Mouse (Mus musculus) limb, embryonic 15.5 days (tissue): ENCODE measurements at regions not wholly inside any gene's neighbourhood (a gene's known extent, or its start where the extent isn't known, plus 50 kb on each side); places are given as distances from the start of the nearest gene placed in this dataset.

Experiments used
- ATAC-seq: fragments of 200-750 bp; cut with Nextera tagmentation; 2 replicates; pipeline ENCODE4 v1.8.0; 2017; ENCODE audit warnings: low read depth, moderate TSS enrichment; ENCODE audit not compliant: insufficient number of reproducible peaks, low FRiP score, low TSS enrichment
- H3K27ac ChIP-seq: fragments of 300-500 bp; sonication (generic); 2 replicates; pipeline ENCODE4 v1.5.1; 2015; ENCODE audit warnings: moderate library complexity, mild to moderate bottlenecking, inconsistent platforms
- H3K27me3 ChIP-seq: fragments of 300-500 bp; sonication (generic); 2 replicates; pipeline ENCODE4 v1.6.1; 2015; ENCODE audit warnings: inconsistent platforms
- H3K36me3 ChIP-seq: fragments of 300-500 bp; sonication (generic); 2 replicates; pipeline ENCODE4 v1.6.1; 2015; ENCODE audit warnings: inconsistent platforms
- H3K4me1 ChIP-seq: fragments of 300-500 bp; sonication (generic); 2 replicates; pipeline ENCODE4 v1.6.1; 2015; ENCODE audit warnings: inconsistent platforms
- H3K4me2 ChIP-seq: fragments of 300-500 bp; sonication (generic); 2 replicates; pipeline ENCODE4 v1.6.1; 2015; ENCODE audit warnings: mild to moderate bottlenecking, inconsistent platforms
- H3K4me3 ChIP-seq: fragments of 300-500 bp; sonication (generic); 2 replicates; pipeline ENCODE4 v1.5.1; 2015; ENCODE audit warnings: mild to moderate bottlenecking, inconsistent platforms
- H3K9ac ChIP-seq: fragments of 300-500 bp; sonication (generic); 2 replicates; pipeline ENCODE4 v1.6.1; 2015; ENCODE audit warnings: inconsistent platforms
- H3K9me3 ChIP-seq: fragments of 300-500 bp; sonication (generic); 2 replicates; pipeline ENCODE4 v1.6.1; 2016; ENCODE audit warnings: inconsistent platforms
- WGBS: fragments of 180-500 bp; shearing (Covaris S2); methylation state at CpG from one replicate; pipeline ENCODE4 v1.1.7; 2015; 5-methylcytosine and 5-hydroxymethylcytosine counted together

- Histone ChIP-seq H3K36me3 (no peaks in the 10 kb centered on the region), H3K4me3 (no peak overlapping the region), H3K27me3 (no peaks in the 10 kb centered on the region), H3K4me2 (no peak overlapping the region), H3K9me3 (no peaks in the 10 kb centered on the region), H3K27ac (no peak overlapping the region), H3K9ac (no peak overlapping the region), H3K4me1 (no peaks in the 10 kb centered on the region)
- no peak for ATAC-seq
These were observed 112.2 kb downstream of the Ipo8 start for GRCm38 (mm10) chr6:148719062-148719461.

GRCm38 (mm10) chr6:148710406-148710805, 120.9 kb downstream of the Ipo8 start:
- Histone ChIP-seq H3K4me1 (no peaks in the 10 kb centered on the region), H3K27me3 (no peaks in the 10 kb centered on the region), H3K4me3 (no peak overlapping the region), H3K9ac (no peak overlapping the region), H3K27ac (no peak overlapping the region), H3K4me2 (no peak overlapping the region), H3K9me3 (no peaks in the 10 kb centered on the region), H3K36me3 (no peaks in the 10 kb centered on the region)
- ATAC-seq: no peak
- WGBS: 76% methylated on average over 3 of the region's 3 CpGs

DNA sequence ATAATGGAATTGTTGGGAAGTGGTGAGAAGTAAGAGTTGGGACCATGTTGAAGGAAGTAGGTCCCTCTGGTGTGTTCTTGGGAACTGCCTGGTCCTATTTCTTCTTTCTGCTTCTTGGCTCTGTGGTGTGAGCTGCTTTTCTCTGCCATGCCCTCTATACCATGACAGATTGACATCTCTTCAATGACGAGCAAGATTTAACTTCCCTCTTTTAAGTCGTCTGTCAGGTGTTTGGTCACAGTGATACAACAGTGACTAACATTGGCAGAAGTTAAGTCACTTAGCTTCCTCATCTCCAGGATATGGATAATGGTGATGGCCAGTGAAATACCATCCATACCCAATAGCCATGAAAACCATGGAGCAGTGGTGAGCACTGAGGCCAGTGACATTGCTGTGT, 122.9 kb downstream of the Ipo8 start:
- H3K27ac ChIP-seq: no peak overlapping the region
- H3K9me3 ChIP-seq: no peaks in the 10 kb centered on the region
- no peak overlapping the region for H3K9ac ChIP-seq
- H3K4me2 ChIP-seq: no peak overlapping the region
- no peaks in the 10 kb centered on the region for H3K4me1 ChIP-seq
- WGBS: 77% methylated on average over 2 of the region's 2 CpGs
- H3K36me3 ChIP-seq: no peaks in the 10 kb centered on the region
- no peaks in the 10 kb centered on the region for H3K27me3 ChIP-seq
- ATAC-seq: no peak
- no peak overlapping the region for H3K4me3 ChIP-seq

DNA sequence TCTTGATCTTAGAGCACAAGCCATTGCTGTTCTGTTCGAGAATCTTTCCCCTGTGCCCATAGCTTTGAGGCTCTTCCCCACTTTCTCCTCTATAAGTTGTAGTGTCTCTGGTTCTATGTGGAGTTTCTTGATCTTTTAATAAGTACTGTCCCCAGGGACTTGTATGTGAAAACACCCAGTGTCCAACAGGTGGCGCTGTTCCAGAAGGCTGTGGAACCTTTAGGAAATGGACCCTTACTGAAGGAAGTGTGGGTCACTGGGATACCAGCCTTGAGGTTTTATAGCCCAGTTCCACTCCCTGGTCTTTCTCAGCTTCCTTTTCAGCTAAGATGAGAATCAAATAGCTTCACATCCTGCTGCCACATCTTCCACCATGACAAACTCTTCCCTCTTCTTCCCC, 125.6 kb downstream of the Ipo8 start:
- no peak overlapping the region for H3K4me3 ChIP-seq
- WGBS: 44% methylated on average over 2 of the region's 2 CpGs
- H3K27me3 ChIP-seq: no peaks in the 10 kb centered on the region
- H3K4me1 ChIP-seq: no peaks in the 10 kb centered on the region
- H3K27ac ChIP-seq: no peak overlapping the region
- H3K9ac ChIP-seq: no peak overlapping the region
- ATAC-seq: no peak
- H3K36me3 ChIP-seq: no peaks in the 10 kb centered on the region
- no peak overlapping the region for H3K4me2 ChIP-seq
- no peaks in the 10 kb centered on the region for H3K9me3 ChIP-seq

GRCm38 (mm10) chr6:148693329-148693728, 137.9 kb downstream of the Ipo8 start:
- 30% methylated on average over 4 of the region's 4 CpGs for WGBS
- no peaks in the 10 kb centered on the region for H3K4me1 ChIP-seq
- H3K9me3 ChIP-seq: no peaks in the 10 kb centered on the region
- H3K36me3 ChIP-seq: no peaks in the 10 kb centered on the region
- H3K4me3 ChIP-seq: no peak overlapping the region
- ATAC-seq: no peak
- H3K27me3 ChIP-seq: no peaks in the 10 kb centered on the region
- no peak overlapping the region for H3K4me2 ChIP-seq
- no peak overlapping the region for H3K9ac ChIP-seq
- H3K27ac ChIP-seq: no peak overlapping the region

DNA sequence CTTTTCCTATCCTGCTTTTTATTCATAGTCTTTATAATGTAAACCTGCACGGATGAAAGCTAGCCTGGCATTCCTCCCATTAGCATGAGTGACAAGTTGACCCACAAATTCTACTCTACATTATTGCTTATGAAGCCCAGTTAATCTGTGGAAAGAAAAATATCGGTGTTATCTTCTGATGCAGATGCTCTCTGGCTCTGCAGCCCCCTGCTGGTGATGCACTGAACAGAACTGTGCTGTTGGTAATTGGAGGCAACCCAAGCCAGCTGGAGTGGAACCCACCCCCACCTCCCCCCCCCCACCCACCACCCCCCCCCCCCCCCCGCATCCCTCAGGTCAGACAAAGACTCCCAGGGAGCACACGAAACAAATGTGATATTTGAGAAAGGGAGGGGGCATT, 143.5 kb downstream of the Ipo8 start:
- no peak for ATAC-seq
- Histone ChIP-seq H3K27ac (no peak overlapping the region), H3K27me3 (no peaks in the 10 kb centered on the region), H3K4me3 (no peak overlapping the region), H3K36me3 (no peaks in the 10 kb centered on the region), H3K4me2 (no peak overlapping the region), H3K9me3 (no peaks in the 10 kb centered on the region), H3K4me1 (no peaks in the 10 kb centered on the region), H3K9ac (no peak overlapping the region)
- WGBS: 32% methylated on average over 3 of the region's 4 CpGs

- 75% methylated on average over 2 of the region's 2 CpGs for WGBS
- Histone ChIP-seq H3K4me1 (no peaks in the 10 kb centered on the region), H3K36me3 (no peaks in the 10 kb centered on the region), H3K9ac (no peak overlapping the region), H3K9me3 (no peaks in the 10 kb centered on the region), H3K27ac (no peak overlapping the region), H3K27me3 (no peaks in the 10 kb centered on the region), H3K4me2 (no peak overlapping the region), H3K4me3 (no peak overlapping the region)
- ATAC-seq: no peak
These were observed 171.1 kb downstream of the Ipo8 start for GRCm38 (mm10) chr6:148660152-148660551.

DNA sequence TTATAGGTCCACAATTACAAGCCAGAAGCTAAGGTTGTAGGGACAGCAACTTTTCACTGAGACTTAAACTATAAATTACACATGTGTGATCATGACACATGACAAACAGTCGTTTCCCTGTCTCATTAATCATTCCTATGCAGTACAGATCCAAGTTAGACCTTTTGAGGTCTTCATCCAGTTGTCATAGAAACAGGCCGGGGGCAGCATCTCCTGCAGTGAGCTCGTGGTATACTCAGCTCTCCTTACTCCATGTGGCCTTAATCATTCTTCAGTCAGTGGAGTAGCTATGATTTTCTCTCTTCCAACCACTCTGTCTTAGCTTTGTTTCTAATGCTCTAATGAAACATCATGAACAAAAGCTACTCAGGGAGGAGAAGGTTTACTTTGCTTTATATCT, 178.1 kb downstream of the Ipo8 start:
- no peaks in the 10 kb centered on the region for H3K36me3 ChIP-seq
- no peaks in the 10 kb centered on the region for H3K4me1 ChIP-seq
- H3K27ac ChIP-seq: no peak overlapping the region
- no peak overlapping the region for H3K4me2 ChIP-seq
- no peak overlapping the region for H3K4me3 ChIP-seq
- no peak for ATAC-seq
- no peaks in the 10 kb centered on the region for H3K27me3 ChIP-seq
- no peaks in the 10 kb centered on the region for H3K9me3 ChIP-seq
- no peak overlapping the region for H3K9ac ChIP-seq
- WGBS: 32% methylated on average over 3 of the region's 3 CpGs

GRCm38 (mm10) chr6:148652434-148652833, 178.8 kb downstream of the Ipo8 start:
- H3K27me3 ChIP-seq: no peaks in the 10 kb centered on the region
- H3K9ac ChIP-seq: no peak overlapping the region
- H3K27ac ChIP-seq: no peak overlapping the region
- H3K4me1 ChIP-seq: no peaks in the 10 kb centered on the region
- no peaks in the 10 kb centered on the region for H3K36me3 ChIP-seq
- H3K4me3 ChIP-seq: no peak overlapping the region
- H3K9me3 ChIP-seq: no peaks in the 10 kb centered on the region
- no peak for ATAC-seq
- no peak overlapping the region for H3K4me2 ChIP-seq
- WGBS: 50% methylated on average over 4 of the region's 4 CpGs

- no peak overlapping the region for H3K4me2 ChIP-seq
- no peak overlapping the region for H3K9ac ChIP-seq
- 58% methylated on average over 2 of the region's 2 CpGs for WGBS
- H3K27me3 ChIP-seq: no peaks in the 10 kb centered on the region
- no peak for ATAC-seq
- H3K27ac ChIP-seq: no peak overlapping the region
- H3K4me3 ChIP-seq: no peak overlapping the region
- H3K4me1 ChIP-seq: no peaks in the 10 kb centered on the region
- H3K9me3 ChIP-seq: no peaks in the 10 kb centered on the region
- no peaks in the 10 kb centered on the region for H3K36me3 ChIP-seq
These were observed 183.6 kb downstream of the Ipo8 start for GRCm38 (mm10) chr6:148647423-148648390.

GRCm38 (mm10) chr6:148640595-148640994, 190.7 kb downstream of the Ipo8 start:
- whole genome bisulfite sequencing: 79% methylated on average over 1 of the region's 1 CpGs
- Histone ChIP-seq H3K36me3 (no peaks in the 10 kb centered on the region), H3K4me1 (no peaks in the 10 kb centered on the region), H3K9me3 (no peaks in the 10 kb centered on the region), H3K4me3 (no peak overlapping the region), H3K9ac (no peak overlapping the region), H3K27ac (no peak overlapping the region), H3K4me2 (no peak overlapping the region), H3K27me3 (no peaks in the 10 kb centered on the region)
- ATAC-seq: no peak

DNA sequence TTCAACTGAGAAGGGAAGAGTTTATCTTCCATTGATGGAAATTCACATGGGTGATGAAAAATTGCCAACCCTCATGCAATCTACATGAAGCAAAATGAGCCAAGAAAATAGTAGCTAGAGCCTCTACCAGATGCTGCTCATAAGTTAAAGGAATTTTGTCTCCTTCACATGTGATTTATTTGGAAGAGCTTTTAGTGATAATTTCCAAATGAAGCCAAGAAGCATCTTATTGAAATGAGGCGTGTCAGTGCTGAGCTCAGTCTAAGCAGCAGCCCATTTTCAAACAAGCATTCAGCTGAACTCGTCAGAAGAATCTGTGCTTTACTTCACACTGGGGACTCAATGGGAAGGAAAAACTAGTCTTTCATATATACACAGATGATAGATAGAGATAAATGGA, 190.0 kb upstream of the Tmtc1 start:
- 68% methylated on average over 2 of the region's 2 CpGs for WGBS
- H3K36me3 ChIP-seq: no peaks in the 10 kb centered on the region
- no peaks in the 10 kb centered on the region for H3K27me3 ChIP-seq
- H3K9ac ChIP-seq: no peak overlapping the region
- H3K9me3 ChIP-seq: no peaks in the 10 kb centered on the region
- H3K4me3 ChIP-seq: no peak overlapping the region
- no peak for ATAC-seq
- H3K4me1 ChIP-seq: no peaks in the 10 kb centered on the region
- H3K27ac ChIP-seq: no peak overlapping the region
- H3K4me2 ChIP-seq: no peak overlapping the region
